Mouse (Mus musculus) cerebellum, postnatal 25 days (tissue): Measurements from ENCODE around the gene Inpp5e.
A peak's percentile ranks its signal among the peaks of the same experiment; 100 is the strongest.
"Not testable (repeated sequence)": the region's sequence is repeated elsewhere in the genome, so short reads cannot be mapped to it uniquely, and the experiment has no call there.

Experiments used
- DNase-seq, 2 experiments: peaks; one replicate each; pipeline ENCODE4 v3.0.0; 2021; ENCODE audit warnings: mixed read lengths in 2 of 2

Inpp5e gene

DNA sequence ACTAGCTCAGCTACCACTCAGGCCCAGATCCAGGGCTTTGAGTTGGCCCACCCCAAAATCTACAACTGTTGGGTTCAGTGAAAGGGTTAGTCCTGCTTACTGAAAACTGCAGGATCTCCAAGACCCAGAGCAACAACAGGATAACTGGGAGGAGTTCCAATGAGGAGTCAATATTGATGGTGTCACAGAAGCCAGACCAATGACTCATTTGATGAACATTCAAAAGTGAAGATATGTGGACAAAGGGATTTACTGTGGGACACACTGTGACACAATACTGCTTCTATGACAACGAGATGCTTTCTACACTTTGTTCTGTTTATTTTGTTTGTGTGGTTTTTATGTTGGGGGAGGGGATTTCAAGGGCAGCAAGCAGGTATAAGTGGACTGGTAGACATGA lies 9.1 kb upstream of the Inpp5e start:
- no peak for DNase-seq

DNA sequence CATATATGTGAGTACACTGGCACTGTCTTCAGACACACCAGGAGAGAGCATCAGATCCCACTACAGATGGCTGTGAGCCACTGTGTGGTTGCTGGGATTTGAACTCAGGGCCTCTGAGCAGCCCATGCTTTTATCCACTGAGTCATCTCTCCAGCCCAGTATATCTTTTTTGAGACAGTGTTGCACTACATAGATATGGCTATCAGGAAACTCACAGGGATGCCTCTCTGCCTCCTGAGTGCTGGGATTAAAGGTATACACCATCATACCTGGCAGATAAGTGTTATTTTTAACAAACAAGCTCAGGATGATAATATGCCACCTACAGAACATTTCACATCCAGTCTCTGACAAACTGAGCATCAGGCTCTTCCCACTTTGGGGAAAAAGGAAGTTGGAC lies 8.1 kb upstream of the Inpp5e start:
- no peak for DNase-seq

DNA sequence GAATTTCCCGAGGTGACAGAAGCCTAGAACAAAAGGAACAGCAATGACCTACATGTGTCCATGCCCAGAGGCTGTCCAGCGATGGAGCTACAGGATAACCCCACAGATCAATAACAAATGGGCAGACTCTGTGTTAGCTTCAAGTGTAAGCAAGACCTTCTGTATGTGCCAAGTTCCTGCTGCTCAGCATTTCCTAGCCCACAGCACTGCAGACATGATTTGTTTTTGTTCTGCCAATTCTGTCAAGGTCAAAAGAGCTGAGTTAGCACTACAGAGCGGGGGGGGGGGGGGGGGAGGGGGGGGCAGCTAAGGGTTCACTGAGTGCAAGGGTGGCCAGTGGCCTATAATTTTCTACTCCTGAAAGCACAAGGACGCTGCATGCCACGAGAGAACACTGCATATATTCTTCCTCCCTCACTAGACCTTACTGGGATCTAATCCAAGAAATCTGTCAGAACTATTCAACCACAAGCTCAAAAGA lies 2.0 kb upstream of the Inpp5e start:
- peak; percentile 42 to 51 for DNase-seq

DNA sequence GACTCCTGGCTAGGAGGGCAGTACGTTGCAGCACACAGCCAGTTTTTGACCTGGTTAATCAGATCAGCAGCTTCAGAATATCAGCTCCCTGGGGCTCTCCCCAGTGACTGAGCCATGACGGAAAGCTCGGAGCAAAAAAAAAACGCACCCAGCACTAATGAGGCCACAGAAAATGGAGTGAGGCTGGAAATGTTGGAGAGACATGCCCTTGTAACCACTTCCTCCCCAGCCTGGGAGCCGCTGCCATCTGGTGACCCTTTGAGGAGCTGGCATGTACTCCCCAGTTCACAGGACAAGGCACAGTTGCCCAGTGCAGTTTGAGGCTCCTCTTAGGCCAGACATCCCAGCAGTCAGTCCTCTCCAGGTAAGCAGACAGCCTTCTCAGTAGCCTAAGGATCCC lies 1.1 kb upstream of the Inpp5e start:
- DNase-seq = peak; percentile 68 to 69

DNA sequence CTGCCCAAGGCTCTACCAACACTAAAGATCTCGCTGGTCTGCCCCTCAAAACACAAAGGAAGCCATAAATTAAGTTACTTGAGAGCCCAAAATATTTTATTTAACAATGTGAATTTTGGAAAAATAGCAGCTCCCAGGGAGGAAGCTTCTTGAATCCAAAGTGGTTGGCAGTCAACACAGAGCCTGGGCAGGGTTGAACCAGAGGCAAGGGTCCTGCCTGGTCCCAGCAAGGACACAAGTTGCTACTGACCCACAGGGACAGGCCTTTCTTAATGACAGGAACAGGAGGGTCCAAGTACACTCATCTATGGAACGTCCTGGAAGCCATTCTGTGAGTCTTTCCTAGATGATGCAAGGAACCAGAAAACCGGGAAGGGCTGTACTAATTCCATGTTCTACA lies 359 bp upstream of the Inpp5e start:
- DNase-seq = no peak

DNA sequence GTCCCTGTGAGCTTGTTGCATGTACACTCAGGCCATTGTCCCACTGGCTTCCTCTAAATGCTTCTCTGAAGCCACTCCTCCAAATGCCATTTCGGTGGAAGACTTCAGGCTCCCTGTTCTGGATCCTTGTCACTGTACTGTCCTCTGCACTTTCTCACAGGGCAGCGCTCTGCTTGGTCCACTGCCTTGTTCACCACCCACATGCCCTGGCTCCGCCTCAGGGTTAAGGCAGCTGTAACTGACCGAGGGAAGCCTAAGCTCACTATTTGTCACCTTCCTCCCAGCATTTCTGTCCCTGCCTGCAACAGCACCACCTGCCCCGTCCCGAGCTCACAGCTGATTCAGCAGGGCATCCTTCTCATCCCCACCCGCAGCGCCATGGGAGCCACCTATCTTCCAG lies 5.7 kb downstream of the Inpp5e start:
- peak in 1 of 2 experiments; percentile 33 for DNase-seq

DNA sequence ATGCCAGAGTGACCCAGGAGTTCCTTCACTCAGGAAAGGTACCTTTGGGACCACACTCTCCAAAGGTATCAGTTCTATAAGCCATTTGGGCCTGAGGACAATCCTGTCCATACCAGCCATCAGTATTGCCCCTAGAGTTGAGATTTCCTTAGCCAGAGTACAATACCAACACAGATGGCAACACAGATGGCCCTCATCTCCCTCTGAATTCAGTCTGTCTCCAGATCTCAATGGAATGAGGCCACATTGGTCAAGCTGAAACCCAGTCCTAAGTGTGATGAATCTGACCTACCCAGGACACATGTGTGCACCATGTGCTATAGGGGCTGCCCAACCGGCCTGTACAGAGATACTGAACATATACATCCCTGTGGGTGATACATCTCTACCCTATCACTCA lies 6.7 kb downstream of the Inpp5e start:
- DNase-seq = peak in 1 of 2 experiments; percentile 66

DNA sequence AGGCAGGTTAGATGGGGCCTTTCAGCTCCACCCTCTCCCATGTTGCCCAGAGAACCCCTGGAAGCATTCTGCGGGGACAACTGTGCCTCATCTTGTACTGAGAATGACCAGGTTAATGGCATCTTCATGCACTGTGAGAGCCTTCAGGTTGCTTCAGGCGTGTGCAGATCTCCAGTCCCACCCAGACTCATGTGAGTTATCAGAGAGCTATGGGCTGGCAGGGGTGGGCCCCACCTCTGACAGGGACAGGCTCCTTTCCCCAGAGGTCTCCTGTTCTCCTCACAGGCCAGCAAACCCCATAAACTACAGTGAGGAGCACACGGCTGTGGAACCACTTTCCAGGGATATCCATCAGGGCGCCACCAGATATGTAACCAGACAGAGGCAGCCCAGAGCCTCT lies 8.0 kb downstream of the Inpp5e start:
- no peak for DNase-seq

DNA sequence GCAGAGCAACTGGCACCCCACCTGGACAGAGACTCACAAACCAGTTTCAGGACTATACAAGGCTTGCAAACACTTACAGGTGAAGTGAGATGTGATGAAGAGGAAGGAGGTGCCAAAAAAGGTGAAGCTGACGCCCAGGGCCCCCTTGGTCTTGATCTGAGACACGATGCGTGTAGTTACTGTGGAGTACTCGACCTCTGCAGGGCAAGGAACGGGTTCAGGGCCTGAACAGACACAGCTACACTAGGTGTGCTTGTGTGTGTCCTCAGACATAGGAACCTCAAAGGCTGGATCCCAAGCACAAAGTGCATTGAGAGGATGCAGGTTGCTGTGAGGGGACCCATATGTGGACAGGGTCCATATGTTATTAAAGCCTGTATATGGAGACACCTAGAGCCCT lies 8.7 kb downstream of the Inpp5e start:
- DNase-seq = no peak

DNA sequence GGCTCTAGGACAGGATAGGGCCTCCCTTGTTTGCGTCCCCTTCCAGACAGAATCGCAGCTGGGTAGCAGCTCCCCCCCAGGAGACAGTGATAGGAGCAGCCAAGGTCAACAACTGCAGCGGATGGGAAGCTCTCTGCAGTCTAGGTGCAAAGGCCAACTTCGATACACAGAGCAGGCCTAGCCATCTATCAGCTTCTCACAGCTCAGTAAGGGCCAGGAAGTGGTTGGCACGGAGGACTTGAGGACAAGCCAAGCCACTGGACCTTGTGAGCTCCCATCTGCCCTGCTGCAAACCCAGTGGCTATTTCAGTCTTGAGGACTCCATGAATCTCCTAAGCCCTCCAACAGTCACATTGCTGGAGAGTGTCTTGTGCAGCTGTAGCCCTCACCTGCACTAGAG lies 9.4 kb downstream of the Inpp5e start:
- peak in 1 of 2 experiments; percentile 19 for DNase-seq

DNA sequence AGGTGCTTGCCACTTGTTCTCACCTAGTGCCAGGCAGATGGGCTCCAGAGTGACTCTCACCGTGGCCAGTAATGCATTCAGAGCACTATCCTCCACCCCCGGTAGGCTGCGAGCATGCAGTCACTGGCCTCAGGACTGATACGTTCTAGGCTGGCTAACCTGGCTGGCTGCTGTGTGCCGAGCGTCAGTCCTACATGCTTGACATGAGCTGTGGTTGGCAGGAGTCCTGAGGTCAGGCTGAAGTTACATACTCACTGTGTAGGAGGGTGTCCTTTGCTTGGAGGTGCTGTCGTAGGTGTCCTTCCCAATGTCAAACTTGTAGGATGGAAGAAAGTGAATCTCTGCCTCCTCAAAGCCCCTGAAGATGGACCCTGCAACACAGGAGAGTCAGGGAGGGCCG lies 10.0 kb downstream of the Inpp5e start:
- peak in 1 of 2 experiments; percentile 24 for DNase-seq

DNA sequence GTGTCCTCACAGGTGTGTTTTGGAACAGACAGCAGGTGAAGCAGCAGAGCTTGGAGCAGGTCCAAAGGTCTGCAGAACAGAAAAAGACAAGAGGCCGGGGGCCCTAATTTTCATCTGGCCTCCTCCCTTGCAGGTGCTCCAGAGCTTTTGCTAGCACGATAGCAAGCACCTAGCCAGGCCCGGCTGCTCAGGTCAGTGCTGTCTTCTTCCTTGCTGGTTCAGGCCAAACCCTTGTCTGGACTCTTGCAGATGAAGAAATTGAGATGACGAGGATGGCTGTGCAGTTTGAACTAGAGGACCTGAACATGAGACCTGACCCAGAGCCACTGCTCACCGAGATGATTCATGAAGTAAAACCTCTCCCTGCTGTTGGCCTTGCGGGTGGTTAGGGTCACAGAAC lies 17.4 kb downstream of the Inpp5e start:
- peak in 1 of 2 experiments; percentile 23 for DNase-seq

DNA sequence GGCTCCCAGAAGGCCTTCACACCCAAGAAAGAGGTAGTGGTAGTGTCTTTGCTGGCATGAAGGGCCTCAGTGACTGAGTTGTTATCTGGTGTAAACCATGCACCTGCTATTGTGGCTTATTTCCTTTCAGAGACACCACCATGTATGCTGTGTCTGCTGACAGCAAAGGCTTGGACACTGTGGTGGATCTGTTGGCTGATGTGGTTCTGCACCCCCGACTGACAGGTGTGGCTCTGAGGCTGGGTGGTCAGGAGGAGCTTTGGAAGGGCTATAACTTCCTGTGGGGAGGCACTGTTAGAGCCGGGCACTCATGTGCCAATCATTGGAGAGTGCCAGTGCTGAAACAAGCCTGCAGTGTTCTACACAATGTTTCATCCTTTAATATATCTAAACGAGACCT lies 18.0 kb downstream of the Inpp5e start:
- DNase-seq = no peak

DNA sequence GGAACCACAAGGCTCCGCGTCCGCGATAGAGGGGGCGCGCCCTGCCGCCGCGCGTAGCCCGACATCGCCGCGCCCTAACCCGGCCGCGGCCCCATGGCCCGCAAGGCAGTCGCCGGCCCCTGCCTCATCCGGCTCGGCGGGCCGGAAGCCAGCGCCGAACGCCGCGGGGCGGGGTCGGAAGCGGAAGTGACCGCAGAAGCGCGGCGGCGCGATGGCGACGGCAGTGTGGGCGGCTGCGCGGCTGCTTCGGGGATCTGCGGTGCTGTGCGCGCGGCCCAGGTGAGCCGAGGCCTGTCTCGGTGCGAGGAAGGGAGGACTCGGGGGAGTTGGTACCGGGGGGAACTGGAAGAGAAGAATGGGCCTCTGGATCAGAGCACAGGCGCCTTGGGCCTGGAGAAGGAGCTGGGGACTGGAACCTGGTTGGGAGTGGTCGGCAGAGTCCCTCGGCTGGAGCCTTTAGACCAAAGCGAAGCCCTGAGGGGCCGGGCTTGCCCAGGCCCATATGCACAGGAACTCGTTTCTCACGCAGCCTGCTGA lies 19.8 kb downstream of the Inpp5e start, which contains the start of the genes Entr1 and Pmpca:
Entr1 (minus strand) TSS at position 163 of the 537 bp plus-strand sequence.
Pmpca (plus strand) TSS at position 186 of the 537 bp plus-strand sequence.
- peak; percentile 91 to 95 for DNase-seq

DNA sequence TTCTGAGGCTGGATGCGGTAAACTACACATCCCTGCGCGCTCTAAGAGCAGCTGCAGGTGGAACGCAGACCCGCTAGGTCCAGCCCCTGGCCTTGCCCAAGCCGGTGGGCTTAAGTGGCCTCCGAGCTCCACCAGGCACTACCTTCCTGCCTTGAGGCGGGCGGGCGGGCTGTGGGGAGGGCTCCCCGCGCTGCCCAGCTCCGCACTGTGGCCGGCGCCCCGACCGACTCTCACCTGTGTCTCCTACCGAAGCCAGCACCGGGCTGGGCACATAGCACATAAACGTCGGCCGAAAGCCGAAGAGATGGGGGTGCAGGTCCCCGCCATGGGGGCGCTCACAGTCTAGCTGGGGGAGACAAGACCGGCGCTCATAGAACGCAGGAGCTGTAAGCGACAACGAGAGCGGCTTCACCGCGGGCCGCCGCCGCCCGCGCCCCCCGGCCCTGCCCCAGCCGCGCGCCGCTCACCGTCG lies 20.3 kb downstream of the Inpp5e start:
- peak in 1 of 2 experiments; percentile 56 for DNase-seq

DNA sequence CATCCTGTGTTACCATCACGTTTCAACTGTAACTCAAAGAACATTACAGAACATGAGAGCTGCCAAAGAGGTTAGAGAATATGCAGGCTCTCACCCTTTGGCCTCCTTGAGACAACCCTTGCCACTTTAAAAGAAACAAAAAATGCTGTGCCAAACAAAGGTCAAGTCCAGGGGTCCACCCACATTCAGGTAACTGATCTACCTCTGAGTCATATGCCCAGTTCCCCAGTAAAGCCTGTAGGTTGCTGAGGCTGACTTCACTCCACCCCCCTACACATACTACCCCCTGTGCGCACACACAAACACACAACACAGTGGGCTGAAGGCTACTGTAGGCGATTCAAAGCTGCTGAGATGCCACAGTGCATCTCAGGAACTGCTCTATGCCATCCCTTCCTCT lies 21.3 kb downstream of the Inpp5e start:
- DNase-seq = no peak

DNA sequence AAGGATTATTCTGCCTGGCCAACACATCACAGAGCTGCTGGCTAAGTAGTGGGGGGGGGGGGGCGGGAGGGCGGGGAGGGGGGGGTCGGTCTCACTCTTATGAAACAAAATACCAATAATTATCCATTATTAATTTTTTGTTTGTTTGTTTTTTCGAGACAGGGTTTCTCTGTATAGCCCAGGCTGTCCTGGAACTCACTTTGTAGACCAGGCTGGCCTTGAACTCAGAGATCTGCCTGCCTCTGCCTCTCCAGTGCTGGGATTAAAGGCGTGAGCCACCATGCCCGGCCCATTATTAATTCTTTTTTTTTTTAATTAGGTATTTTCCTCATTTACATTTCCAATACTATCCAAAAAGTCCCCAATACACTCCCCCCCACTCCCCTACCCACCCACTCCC lies 28.1 kb downstream of the Inpp5e start:
- not testable (repeated sequence) for DNase-seq

DNA sequence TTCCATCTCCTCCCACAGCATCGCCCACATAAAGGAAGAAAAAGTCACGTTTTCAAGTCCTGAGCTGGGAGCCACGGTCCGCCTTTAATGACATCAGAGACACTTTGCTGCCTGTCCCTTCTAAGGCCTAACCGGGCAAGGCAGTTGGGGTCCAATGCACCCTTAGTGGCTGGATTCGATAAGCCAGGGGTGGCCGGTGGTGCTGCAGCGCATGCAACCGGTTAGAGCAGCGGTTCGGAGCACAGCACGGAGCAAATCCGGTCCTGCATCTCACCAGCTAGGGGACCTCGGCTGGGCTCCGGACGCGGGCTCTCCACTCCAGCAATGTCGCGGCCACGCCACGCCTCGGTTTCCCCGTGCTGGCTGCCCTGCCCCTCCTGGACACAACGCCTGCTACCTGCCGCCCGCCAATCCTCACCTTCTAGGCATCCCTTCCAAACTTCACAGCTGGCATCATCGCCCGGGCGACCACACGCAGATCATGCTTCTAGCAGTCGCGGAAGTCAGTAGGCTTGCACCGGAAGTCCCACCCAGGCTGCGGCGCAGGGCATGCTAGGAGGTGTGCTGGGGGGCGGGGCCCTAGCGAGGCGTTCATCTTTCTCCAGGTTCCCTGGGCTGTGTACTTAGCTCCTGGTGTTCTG lies 28.8 kb downstream of the Inpp5e start, which contains the start of gene Snapc4:
Snapc4 (minus strand) TSS at position 523 of the 641 bp plus-strand sequence.
- peak; percentile 82 to 90 for DNase-seq

DNA sequence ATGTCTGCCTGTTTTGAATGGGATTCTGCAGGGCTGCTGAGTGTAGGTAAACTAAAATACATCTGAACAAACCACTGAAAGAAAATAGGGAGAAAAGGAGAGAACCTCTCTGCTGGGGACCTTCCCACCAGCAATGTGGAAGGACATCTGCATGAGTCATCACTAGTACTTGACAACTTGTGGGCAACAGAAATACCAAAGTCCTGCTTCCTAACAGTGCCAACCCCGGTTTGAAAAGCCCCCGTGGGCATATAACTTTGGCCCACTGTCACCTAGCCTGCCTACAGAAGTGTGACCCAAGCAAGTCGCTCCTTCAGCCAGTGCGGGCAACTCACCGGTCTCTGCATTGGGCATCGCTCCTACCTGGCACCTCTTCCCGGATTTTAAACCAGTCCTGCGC lies 36.6 kb downstream of the Inpp5e start:
- no peak for DNase-seq

DNA sequence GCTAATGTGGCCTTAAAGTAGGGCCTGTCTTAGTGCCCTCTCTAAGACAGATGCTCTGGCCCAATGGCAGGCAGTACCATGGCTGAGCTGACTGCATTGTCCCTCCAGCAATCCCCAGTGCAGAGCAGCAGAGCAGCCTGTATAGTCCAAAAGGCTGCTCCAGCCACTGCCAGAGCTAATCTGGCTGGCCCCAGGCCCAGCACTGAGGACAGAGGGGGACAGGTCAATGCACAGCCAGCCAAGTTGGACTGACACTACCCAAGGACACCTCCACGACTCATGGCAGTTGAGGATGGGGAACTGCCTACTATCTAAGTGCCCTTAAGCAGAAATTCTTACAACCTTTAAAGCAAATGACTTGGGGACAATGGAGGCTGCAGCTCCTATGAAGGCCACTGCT lies 40.4 kb downstream of the Inpp5e start:
- DNase-seq = no peak

DNA sequence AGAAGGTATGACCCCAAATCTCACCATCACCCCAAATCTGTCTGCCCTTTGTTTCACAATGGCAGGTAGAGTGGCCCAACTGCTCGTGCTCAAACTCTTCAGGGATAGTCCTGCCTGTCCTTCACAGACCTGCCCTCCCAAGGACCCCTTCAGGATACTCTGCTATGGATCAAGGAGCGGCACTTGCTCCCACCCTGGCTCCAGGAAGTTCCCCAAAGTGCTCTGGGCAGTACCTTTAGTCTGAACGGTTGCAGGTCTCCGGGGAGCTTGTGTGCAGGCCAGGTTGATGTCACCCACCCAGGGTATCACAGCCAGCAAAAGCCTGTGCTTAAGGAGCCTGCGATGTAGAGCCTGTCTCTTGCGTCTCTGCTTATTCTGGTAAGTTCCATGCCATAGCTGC lies 41.1 kb downstream of the Inpp5e start:
- no peak for DNase-seq

DNA sequence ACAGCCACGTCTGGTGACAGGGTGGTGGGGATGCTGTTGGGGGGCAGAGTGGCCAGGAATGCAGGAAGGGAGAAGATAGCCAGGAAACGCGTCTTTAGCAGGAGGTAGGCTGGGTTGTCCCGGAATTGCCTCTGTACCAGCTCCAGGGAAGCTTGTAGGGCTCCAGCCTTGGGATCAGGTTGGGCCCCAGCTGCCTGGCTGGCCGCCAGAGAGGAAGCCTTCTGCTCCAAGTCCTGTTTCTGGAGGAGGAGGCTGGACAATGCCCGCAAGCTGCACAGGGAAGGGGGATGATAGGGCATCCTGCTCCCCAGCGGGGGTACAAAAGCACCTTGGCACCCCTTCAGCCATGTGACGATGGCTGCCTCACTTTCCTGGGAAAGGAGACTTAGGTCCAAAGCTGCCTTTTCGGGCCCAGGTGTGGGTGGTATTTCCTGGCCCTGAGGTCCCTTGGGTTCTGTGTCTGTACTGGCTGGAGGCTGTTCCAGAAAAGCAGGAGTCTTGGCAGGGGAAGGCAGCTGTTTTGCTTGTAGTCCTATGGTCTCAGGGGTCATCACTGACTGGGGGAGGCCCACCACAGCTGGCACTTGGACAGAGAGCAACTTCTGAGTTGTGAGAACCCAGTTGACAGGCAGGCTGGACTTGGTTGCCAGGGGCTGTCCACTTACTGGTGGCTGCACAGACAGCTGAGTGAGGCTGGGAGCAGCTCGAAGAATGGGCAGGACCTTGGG lies 44.1 kb downstream of the Inpp5e start:
- DNase-seq = peak; percentile 78 to 86

DNA sequence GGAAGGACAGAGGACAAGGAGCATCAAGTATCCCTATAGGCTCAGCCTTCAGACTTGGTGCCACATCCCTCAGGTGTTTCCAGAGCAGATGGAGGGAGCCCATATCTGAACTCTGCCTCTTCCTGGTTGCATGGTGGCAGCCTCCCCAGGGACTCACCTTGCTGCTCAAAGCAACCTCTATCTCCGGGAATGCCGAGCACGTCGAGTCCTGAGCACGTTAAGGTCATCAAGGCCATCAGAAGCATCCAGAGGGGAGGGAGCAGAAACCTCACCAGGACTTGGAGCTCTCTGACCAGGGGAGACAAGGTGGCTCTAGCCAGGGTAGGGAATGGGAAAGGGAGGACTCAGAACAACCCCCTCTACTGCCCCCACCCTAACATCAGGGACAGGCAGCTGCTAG lies 45.5 kb downstream of the Inpp5e start:
- no peak for DNase-seq

DNA sequence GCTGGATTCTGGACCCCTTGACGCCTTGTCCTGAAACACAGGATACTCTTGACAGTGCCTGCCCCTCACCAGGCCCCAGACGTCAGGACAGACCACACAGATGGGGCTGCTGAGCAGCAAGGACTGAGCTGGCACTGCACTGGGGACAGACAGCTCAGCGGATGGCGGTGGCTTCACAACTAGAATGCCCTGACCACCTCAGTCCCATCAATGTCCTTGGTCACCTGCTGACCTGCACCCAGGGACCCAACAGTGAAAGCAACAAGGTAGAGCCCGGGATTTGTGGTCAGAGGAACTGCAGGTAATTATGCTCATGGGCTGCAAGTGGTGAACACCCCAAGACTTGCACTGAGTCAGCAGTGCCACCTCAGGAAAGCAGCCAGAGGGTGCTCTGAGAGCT lies 46.0 kb downstream of the Inpp5e start:
- no peak for DNase-seq
